Mouse (Mus musculus) heart, postnatal 0 days (tissue): ENCODE results near the gene Paxip1. TPM values are rescaled to one million over a fixed set of nuclear protein-coding genes. Genes with fewer than 3 reads are reported as not detected.

Experiments used
- ATAC-seq: fragments of 200-750 bp; cut with Nextera tagmentation; 2 replicates; pipeline ENCODE4 v1.8.0; 2017; ENCODE audit warnings: low read depth, moderate number of reproducible peaks, moderate library complexity; ENCODE audit not compliant: insufficient read depth
- DNase-seq: peaks from one replicate; pipeline ENCODE4 v3.0.0-alpha.2; 2016; ENCODE audit warnings: low spot score
- H3K27ac ChIP-seq: fragments of 300-500 bp; sonication (generic); 2 replicates; pipeline ENCODE4 v1.5.1; 2014; ENCODE audit warnings: low read depth, mild to moderate bottlenecking
- H3K27me3 ChIP-seq: fragments of 300-500 bp; sonication (generic); 2 replicates; pipeline ENCODE4 v1.6.1; 2014; ENCODE audit warnings: low read length, mixed read lengths; ENCODE audit not compliant: control insufficient read depth, insufficient read depth
- H3K36me3 ChIP-seq: fragments of 300-500 bp; sonication (generic); replicated peaks from 2 replicates; pipeline ENCODE4 v1.6.1; 2014; ENCODE audit warnings: low read length, mixed read lengths; ENCODE audit not compliant: control insufficient read depth, insufficient read depth
- H3K4me1 ChIP-seq: fragments of 300-500 bp; sonication (generic); 2 replicates; pipeline ENCODE4 v1.6.1; 2014; ENCODE audit warnings: antibody characterized with exemption; ENCODE audit not compliant: control insufficient read depth, insufficient read depth
- H3K4me2 ChIP-seq: fragments of 300-500 bp; sonication (generic); 2 replicates; pipeline ENCODE4 v1.6.1; 2014; ENCODE audit warnings: low read depth, mild to moderate bottlenecking, low read length, moderate library complexity
- H3K4me3 ChIP-seq: fragments of 300-500 bp; sonication (generic); 2 replicates; pipeline ENCODE4 v1.5.1; 2014; ENCODE audit warnings: low read depth, low read length
- H3K9ac ChIP-seq: fragments of 300-500 bp; sonication (generic); replicated peaks from 2 replicates; pipeline ENCODE4 v1.6.1; 2014; ENCODE audit warnings: low read depth, low read length, mixed read lengths
- H3K9me3 ChIP-seq: fragments of 300-500 bp; sonication (generic); replicated peaks from 2 replicates; pipeline ENCODE4 v1.6.1; 2016; ENCODE audit warnings: low read length; ENCODE audit not compliant: control insufficient read depth
- CTCF ChIP-seq: IDR thresholded peaks from 2 replicates; pipeline ENCODE4 v1.5.1; 2016; ENCODE audit warnings: antibody characterized with exemption, control low read depth, low read depth
- EP300 ChIP-seq: IDR thresholded peaks from 2 replicates; pipeline ENCODE4 v1.6.1; 2016; ENCODE audit warnings: antibody characterized with exemption, low read depth
- WGBS: fragments of 180-500 bp; shearing (Covaris S2); extraction: QIAGEN DNeasy Blood & Tissue Kit; methylation state at CpG from one replicate; pipeline ENCODE4 v1.1.7; 2014; 5-methylcytosine and 5-hydroxymethylcytosine counted together
- polyA plus RNA-seq: library from polyadenylated mRNA; unstranded; fragments of >200 nt; fragmentation: Nextera tagmentation; extraction: Ambion mirVana; gene quantifications from 2 replicates; pipeline ENCODE4 v1.2.1, GENCODE M21; 2015
- total RNA-seq: library from RNA; depleted of rRNA; stranded (reverse); fragments of >200 nt; gene quantifications from 2 replicates; pipeline ENCODE4 v1.2.3, GENCODE M21; 2014; ENCODE audit warnings: low replicate concordance; rRNA removed

The Paxip1 gene
- total RNA-seq (14.0 and 21.0 TPM in 2 replicates), polyA plus RNA-seq (7.7 and 7.8 TPM in 2 replicates)

- under 1% methylated on average over 64 of the region's 73 CpGs for WGBS
- ATAC-seq = peak; percentile 95
- peak; percentile 89 for DNase-seq
- Histone ChIP-seq H3K36me3 (peaks cover 16% of the 10 kb centered on the region), H3K9ac (peak within 1 kb of the TSS; percentile 73), H3K4me2 (peak within 1 kb of the TSS; percentile 85), H3K4me3 (peak within 1 kb of the TSS; percentile 82), H3K4me1 (peaks cover 16% of the 10 kb centered on the region), H3K27me3 (no peaks in the 10 kb centered on the region), H3K27ac (peak within 1 kb of the TSS; percentile 96), H3K9me3 (no peaks in the 10 kb centered on the region)
- TF ChIP-seq CTCF (no peak), EP300 (0 out of 2 replicates have a peak, but pooled peaks have one; percentile 32)
Observed at GRCm38 (mm10) chr5:27791303-27792172, at the start of gene Paxip1. Gene Paxip1 (minus strand): TSS chr5:27791691.

- no peak overlapping the region for H3K4me2 ChIP-seq
- H3K27me3 ChIP-seq = peaks cover 6% of the 10 kb centered on the region
- H3K9ac ChIP-seq = no peak overlapping the region
- H3K4me1 ChIP-seq = no peaks in the 10 kb centered on the region
- H3K36me3 ChIP-seq = no peaks in the 10 kb centered on the region
- no peaks in the 10 kb centered on the region for H3K9me3 ChIP-seq
- H3K27ac ChIP-seq = no peak overlapping the region
- DNase-seq = no peak
- WGBS = 40% methylated on average over 4 of the region's 4 CpGs
- no peak for ATAC-seq
- no peak overlapping the region for H3K4me3 ChIP-seq
- TF ChIP-seq CTCF (no peak), EP300 (no peak)
Observed at GRCm38 (mm10) chr5:27838061-27838460, 46.6 kb upstream of the Paxip1 start.

GRCm38 (mm10) chr5:27835096-27835495 is 43.6 kb upstream of the Paxip1 start:
- TF ChIP-seq CTCF (no peak), EP300 (no peak)
- DNase-seq = no peak
- no peak overlapping the region for H3K9ac ChIP-seq
- H3K27me3 ChIP-seq = no peaks in the 10 kb centered on the region
- no peak overlapping the region for H3K27ac ChIP-seq
- H3K4me3 ChIP-seq = no peak overlapping the region
- no peaks in the 10 kb centered on the region for H3K9me3 ChIP-seq
- ATAC-seq = no peak
- 72% methylated on average over 2 of the region's 2 CpGs for WGBS
- no peak overlapping the region for H3K4me2 ChIP-seq
- no peaks in the 10 kb centered on the region for H3K36me3 ChIP-seq
- H3K4me1 ChIP-seq = no peaks in the 10 kb centered on the region

- Histone ChIP-seq H3K36me3 (no peaks in the 10 kb centered on the region), H3K27me3 (no peaks in the 10 kb centered on the region), H3K4me1 (no peaks in the 10 kb centered on the region), H3K27ac (no peak overlapping the region), H3K4me3 (no peak overlapping the region), H3K9me3 (no peaks in the 10 kb centered on the region), H3K9ac (no peak overlapping the region), H3K4me2 (no peak overlapping the region)
- ATAC-seq = no peak
- 84% methylated on average over 7 of the region's 7 CpGs for WGBS
- TF ChIP-seq CTCF = no peak
- no peak for DNase-seq
Observed at GRCm38 (mm10) chr5:27827971-27828370, 36.5 kb upstream of the Paxip1 start.

GRCm38 (mm10) chr5:27821161-27821560 is 29.7 kb upstream of the Paxip1 start:
- Histone ChIP-seq H3K4me1 (no peaks in the 10 kb centered on the region), H3K9ac (no peak overlapping the region), H3K27ac (no peak overlapping the region), H3K4me3 (no peak overlapping the region), H3K36me3 (no peaks in the 10 kb centered on the region), H3K9me3 (no peaks in the 10 kb centered on the region), H3K27me3 (no peaks in the 10 kb centered on the region), H3K4me2 (no peak overlapping the region)
- TF ChIP-seq CTCF (no peak), EP300 (no peak)
- no peak for DNase-seq
- WGBS = 46% methylated on average over 6 of the region's 6 CpGs
- no peak for ATAC-seq
